Mouse (Mus musculus): Measurements from ENCODE around the gene Fbxo7. TPM values are rescaled to one million over a fixed set of nuclear protein-coding genes. Genes with fewer than 3 reads are reported as not detected.
"Not testable (repeated sequence)": the region's sequence is repeated elsewhere in the genome, so short reads cannot be mapped to it uniquely, and the experiment has no call there.

Fbxo7 gene
- polyA plus RNA-seq, 1 experiment from 2014 or later, result 13.3 TPM

DNA sequence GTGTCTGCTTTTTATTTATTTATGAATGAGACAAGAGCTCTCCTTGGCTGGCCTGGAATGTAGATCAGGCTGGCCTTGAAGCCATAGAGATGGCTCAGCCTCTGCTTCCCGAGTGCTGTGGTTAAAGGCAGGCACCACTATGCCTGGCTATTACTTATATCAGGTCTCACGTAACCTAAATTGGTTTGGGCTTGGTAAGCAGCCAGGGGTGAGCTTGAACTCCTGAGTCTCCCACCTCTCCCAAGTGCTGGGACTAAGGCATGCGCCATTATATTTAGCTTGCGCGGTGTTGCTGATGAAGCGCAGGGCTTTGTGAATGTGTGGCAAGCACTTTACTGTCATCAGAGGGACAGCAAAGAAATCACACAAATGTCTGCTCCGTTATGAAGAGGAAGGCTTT is 4.0 kb upstream of the Fbxo7 start:
- Histone ChIP-seq H3K9me3 (replicated peaks) (no peaks in the 10 kb centered on the region), H3K4me1 (peaks cover 4% of the 10 kb centered on the region; the same call in 1 of the 2 replicates), H3K9ac (no peak overlapping the region), H3K4me2 (no peak overlapping the region), H3K27ac (no peak overlapping the region), H3K36me3 (ENCODE audit: poor library complexity, severe bottlenecking) (no peaks in the 10 kb centered on the region), H3K27me3 (no peaks in the 10 kb centered on the region), H3K4me3 (no peak overlapping the region)
- ATAC-seq, result no peak
- WGBS, result 91% methylated on average over 7 of the region's 7 CpGs

DNA sequence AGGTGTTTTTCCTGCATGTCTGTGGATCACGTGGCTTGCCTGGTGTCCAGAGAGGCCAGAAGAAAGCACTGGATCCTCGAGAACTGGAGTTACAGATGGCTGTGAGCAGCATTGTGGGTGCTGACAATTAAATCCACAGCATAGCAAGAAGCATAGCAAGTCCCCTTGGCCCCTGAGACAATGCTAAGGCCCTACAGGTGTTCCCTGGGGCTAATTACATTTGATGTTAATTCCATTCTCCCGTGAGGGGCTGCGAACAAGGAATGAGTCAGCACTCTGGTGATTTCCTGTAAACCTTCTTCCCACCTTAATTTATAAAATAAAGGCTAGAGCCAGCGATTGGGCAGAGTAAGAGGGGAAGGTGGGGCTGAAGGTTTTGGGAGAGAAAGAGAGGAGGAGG is 3.0 kb upstream of the Fbxo7 start:
- Histone ChIP-seq H3K9ac (no peak overlapping the region), H3K4me3 (no peak overlapping the region), H3K4me2 (no peak overlapping the region), H3K4me1 (peaks cover 6% of the 10 kb centered on the region; the same call in 1 of the 2 replicates), H3K9me3 (replicated peaks) (no peaks in the 10 kb centered on the region), H3K36me3 (ENCODE audit: poor library complexity, severe bottlenecking) (no peaks in the 10 kb centered on the region), H3K27ac (no peak overlapping the region), H3K27me3 (no peaks in the 10 kb centered on the region)
- 33% methylated on average over 5 of the region's 5 CpGs for WGBS
- ATAC-seq, result no peak

DNA sequence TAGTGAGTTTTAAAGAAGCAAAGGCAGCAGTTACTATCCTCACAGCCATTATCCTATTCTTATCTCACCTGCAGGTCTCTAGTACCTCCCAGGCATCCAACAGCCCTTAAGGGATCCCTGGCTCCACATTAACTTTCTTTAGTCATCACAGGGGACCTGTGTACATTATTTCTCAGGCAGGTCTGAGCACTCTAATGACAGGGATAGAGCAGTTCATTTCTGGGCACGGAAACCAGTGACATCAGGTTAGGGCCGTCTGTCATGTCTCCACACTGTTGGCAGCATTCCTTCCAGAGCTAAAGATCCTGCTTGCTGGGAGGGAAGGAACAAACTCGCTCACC is 394 bp upstream of the Fbxo7 start:
- Histone ChIP-seq H3K4me1 (peaks cover 6% of the 10 kb centered on the region; the same call in 1 of the 2 replicates), H3K9ac (peak overlapping the region; percentile 82; the same call in 1 of the 2 replicates), H3K27me3 (no peaks in the 10 kb centered on the region), H3K4me2 (peak overlapping the region; percentile 71), H3K36me3 (ENCODE audit: poor library complexity, severe bottlenecking) (no peaks in the 10 kb centered on the region), H3K27ac (no peak overlapping the region), H3K4me3 (peak overlapping the region; percentile 76), H3K9me3 (replicated peaks) (no peaks in the 10 kb centered on the region)
- 0% methylated on average over 3 of the region's 3 CpGs for WGBS
- ATAC-seq, result no peak

DNA sequence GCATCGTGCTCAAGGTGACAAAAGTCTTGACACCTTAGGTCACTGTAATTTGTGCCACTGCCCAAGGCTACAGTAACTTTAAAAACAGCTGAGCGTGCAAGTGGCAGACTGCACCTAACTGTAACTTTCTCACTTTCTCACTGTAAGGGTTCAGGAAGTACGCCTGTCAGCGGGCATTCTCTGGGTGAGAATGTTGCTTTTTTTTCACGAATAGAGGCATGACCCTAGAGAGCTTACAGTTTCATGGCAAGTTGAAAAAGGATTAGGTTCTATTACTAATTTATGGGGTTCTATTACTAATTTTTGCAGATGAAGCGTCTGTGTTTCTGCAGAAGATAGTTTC is 673 bp downstream of the Fbxo7 start:
- no peaks in the 10 kb centered on the region for H3K27me3 ChIP-seq
- 0 out of 2 replicates have a peak, but pooled peaks have one; percentile 6 for ATAC-seq

DNA sequence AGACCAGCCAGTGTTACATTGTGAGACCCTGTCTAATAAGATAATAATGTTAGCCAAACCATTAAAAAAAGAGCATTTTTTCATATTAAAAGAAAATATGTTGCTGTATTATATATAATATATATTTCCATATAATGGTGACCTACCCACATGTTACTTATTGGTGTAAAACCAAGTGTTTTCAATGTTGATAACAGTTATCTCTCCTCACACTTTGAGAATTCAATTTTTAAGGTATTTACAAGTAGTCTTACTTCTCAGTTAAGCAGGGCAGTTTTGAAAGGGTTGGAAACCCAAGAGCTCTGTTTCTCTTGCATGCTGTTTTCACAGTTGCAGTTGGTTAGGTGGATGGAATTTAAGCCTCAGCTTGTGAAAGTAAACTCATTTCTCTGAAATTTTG is 1.4 kb downstream of the Fbxo7 start:
- no peaks in the 10 kb centered on the region for H3K36me3 ChIP-seq (ENCODE audit: poor library complexity, severe bottlenecking)
- no peaks in the 10 kb centered on the region for H3K27me3 ChIP-seq
- no peak overlapping the region for H3K9ac ChIP-seq
- no peak overlapping the region for H3K4me2 ChIP-seq
- no peaks in the 10 kb centered on the region for H3K9me3 ChIP-seq (replicated peaks)
- no peak overlapping the region for H3K27ac ChIP-seq
- H3K4me3 ChIP-seq, result no peak overlapping the region
- ATAC-seq, result no peak
- H3K4me1 ChIP-seq, result peaks cover 6% of the 10 kb centered on the region; the same call in 1 of the 2 replicates

More for the DNA sequence above, 673 bp downstream of the Fbxo7 start:
- no peaks in the 10 kb centered on the region for H3K9me3 ChIP-seq (replicated peaks)
- H3K4me1 ChIP-seq, result peaks cover 6% of the 10 kb centered on the region; the same call in 1 of the 2 replicates
- peak overlapping the region; percentile 82 for H3K9ac ChIP-seq
- peak overlapping the region; percentile 71 for H3K4me2 ChIP-seq
- H3K36me3 ChIP-seq (ENCODE audit: poor library complexity, severe bottlenecking), result no peaks in the 10 kb centered on the region
- WGBS, result 5% methylated on average over 6 of the region's 6 CpGs
- peak overlapping the region; percentile 76 for H3K4me3 ChIP-seq
- H3K27ac ChIP-seq, result no peak overlapping the region

DNA sequence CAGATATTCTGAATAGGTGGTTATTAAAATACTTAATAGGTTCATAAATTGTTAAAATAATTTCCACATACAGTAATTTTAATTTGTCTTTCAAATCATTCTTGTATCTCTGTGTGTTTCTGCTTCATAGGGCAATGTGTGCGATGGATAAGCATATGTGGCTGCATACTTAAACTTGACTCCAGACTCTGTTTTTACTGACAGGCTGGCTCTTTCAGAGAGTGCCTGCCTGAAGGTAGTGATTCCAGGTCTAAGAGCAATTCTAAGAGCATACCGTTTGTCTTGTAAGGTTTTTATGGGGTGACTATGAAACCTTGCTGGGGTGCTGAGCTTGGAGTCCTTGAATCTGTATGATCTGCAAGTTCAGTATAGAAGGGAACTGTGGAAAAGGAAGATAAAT is 4.1 kb downstream of the Fbxo7 start:
- Histone ChIP-seq H3K4me3 (no peak overlapping the region), H3K27ac (no peak overlapping the region), H3K9me3 (replicated peaks) (no peaks in the 10 kb centered on the region), H3K4me2 (no peak overlapping the region), H3K36me3 (ENCODE audit: poor library complexity, severe bottlenecking) (peaks cover 7% of the 10 kb centered on the region; the same call in 1 of the 2 replicates), H3K9ac (no peak overlapping the region), H3K27me3 (no peaks in the 10 kb centered on the region), H3K4me1 (peaks cover 6% of the 10 kb centered on the region; the same call in 1 of the 2 replicates)
- WGBS, result 88% methylated on average over 2 of the region's 2 CpGs
- no peak for ATAC-seq

DNA sequence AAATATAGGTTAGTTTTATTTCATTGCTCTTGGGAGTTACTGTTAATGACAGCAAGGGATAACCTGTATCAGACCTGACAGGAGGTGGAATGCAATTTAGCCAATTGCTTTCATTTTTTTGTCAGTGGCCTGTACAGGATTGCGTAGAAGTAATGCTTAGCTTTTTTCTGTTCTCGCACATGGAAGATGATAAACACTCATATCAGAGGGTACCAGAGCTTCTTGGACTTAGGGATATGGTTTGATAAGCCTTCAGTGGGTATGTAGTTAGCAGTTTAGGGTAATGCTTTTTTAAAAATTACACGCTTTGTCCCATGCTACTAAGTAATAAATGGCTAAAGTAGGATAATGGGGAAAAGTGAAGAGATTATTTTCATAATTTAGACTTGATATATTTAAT is 4.6 kb downstream of the Fbxo7 start:
- no peak overlapping the region for H3K4me3 ChIP-seq
- no peaks in the 10 kb centered on the region for H3K27me3 ChIP-seq
- peaks cover 6% of the 10 kb centered on the region; the same call in 1 of the 2 replicates for H3K4me1 ChIP-seq
- H3K9me3 ChIP-seq (replicated peaks), result no peaks in the 10 kb centered on the region
- H3K4me2 ChIP-seq, result no peak overlapping the region
- 95% methylated on average over 3 of the region's 3 CpGs for WGBS
- H3K36me3 ChIP-seq (ENCODE audit: poor library complexity, severe bottlenecking), result peaks cover 7% of the 10 kb centered on the region; the same call in 1 of the 2 replicates
- no peak overlapping the region for H3K27ac ChIP-seq
- no peak for ATAC-seq
- H3K9ac ChIP-seq, result no peak overlapping the region

DNA sequence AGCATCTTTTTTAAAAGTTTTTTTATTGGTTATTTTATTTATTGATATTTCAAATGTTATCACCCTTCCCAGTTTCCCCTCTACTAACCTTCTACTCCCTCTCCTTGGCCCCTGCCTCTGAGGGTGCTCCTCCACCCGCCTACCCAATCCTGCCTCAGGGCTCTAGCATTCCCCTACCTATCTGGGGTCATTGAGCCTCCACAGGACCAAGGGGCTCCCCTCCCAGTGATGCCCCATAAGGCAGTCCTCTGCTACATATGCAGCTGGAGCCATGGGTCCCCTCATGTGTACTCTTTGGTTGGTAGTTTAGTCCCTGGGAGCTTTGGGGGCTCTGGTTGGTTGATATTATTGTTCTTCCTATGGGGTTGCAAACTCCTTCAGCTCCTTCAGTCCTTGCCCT is 5.0 kb downstream of the Fbxo7 start:
- ATAC-seq, H3K4me2 ChIP-seq: not testable (repeated sequence)
- 93% methylated on average over 1 of the region's 1 CpGs for WGBS

DNA sequence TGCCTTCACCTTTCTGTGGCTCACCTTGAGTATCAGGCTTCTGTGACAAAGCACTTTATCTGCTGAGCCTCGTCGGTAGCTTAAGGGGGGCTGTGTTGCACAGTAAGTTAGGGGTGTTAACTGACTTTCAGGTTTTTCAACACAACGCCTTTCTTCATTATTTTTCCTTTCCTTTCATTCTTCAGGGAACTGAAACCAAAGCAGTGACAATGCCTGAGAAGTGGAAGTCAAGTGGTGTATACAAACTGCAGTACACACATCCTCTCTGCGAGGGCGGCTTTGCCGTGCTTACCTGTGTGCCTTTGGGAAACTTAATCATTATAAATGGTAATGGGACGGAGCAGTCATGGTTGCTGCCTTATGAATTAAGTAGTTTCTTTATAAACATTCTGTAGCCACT is 9.0 kb downstream of the Fbxo7 start:
- no peak overlapping the region for H3K27ac ChIP-seq
- no peak overlapping the region for H3K4me2 ChIP-seq
- WGBS, result 92% methylated on average over 7 of the region's 7 CpGs
- H3K4me1 ChIP-seq, result no peaks in the 10 kb centered on the region
- peaks cover 10% of the 10 kb centered on the region; the same call in 1 of the 2 replicates for H3K36me3 ChIP-seq (ENCODE audit: poor library complexity, severe bottlenecking)
- H3K4me3 ChIP-seq, result no peak overlapping the region
- H3K27me3 ChIP-seq, result no peaks in the 10 kb centered on the region
- H3K9ac ChIP-seq, result no peak overlapping the region
- no peak for ATAC-seq
- H3K9me3 ChIP-seq (replicated peaks), result no peaks in the 10 kb centered on the region

More for the DNA sequence above, 5.0 kb downstream of the Fbxo7 start:
- H3K27ac ChIP-seq; H3K27me3 ChIP-seq; H3K4me3 ChIP-seq; H3K9me3 ChIP-seq (replicated peaks); H3K9ac ChIP-seq; H3K36me3 ChIP-seq (ENCODE audit: poor library complexity, severe bottlenecking); H3K4me1 ChIP-seq: not testable (repeated sequence)

DNA sequence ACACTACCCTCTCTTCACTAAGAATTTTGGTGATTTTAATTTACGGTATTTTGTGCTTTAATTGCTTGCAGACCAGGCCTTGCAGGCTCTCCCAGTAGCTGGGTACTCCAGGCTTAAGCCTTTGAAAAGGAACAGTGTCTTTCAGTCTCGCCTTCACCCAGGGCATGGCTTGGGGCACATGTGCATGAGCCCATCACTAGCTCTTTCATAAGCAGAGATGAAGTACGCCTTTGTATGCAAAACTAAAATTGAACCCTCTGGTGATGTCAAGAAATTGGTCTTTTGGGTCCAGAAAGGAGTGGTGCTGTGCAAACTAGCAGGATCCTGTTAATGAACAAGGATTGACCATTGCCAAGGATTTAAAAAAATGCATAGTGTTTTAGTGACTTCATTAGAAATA is 10.7 kb downstream of the Fbxo7 start:
- peaks cover 10% of the 10 kb centered on the region; the same call in 1 of the 2 replicates for H3K36me3 ChIP-seq (ENCODE audit: poor library complexity, severe bottlenecking)
- H3K9me3 ChIP-seq (replicated peaks), result no peaks in the 10 kb centered on the region
- no peaks in the 10 kb centered on the region for H3K27me3 ChIP-seq
- no peak for ATAC-seq
- no peak overlapping the region for H3K27ac ChIP-seq
- no peaks in the 10 kb centered on the region for H3K4me1 ChIP-seq
- H3K4me3 ChIP-seq, result no peak overlapping the region
- H3K4me2 ChIP-seq, result no peak overlapping the region
- 80% methylated on average over 3 of the region's 3 CpGs for WGBS
- no peak overlapping the region for H3K9ac ChIP-seq

DNA sequence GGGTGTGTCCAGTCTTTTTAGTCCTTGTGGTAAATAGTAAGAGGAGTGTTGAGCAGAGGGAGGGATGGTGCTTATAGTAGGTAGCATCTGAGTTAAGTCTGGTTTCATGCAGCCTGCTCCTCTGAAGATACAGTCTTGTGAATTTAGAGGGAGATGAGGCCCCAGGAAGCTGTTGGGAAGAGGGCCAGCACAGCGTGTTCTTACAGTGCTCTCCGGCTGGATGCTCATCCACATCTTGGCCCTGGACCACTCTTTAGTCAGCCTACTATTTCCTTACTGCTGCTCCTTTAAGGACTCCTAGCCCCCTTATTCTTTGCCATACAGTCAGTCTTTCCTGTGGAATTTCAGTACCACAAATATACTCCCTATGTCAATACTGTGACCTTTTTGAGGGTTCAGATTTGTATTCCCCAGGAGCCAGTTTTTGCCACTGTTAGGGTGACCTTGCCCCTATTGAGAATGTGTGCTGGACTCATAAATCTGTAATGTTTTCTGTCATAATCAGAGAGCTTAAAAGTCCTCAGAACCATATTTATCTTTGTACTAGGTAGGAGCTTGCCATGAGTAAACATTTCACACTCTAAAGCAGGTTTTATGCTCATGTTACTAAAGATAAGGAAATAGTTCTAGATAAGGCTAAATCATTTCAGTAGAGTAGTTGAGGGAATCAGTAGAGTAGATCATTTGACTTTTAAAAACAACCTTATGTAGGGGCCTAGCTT is 12.4 kb downstream of the Fbxo7 start:
- H3K9me3 ChIP-seq (replicated peaks), result no peaks in the 10 kb centered on the region
- H3K27ac ChIP-seq, result no peak overlapping the region
- peaks cover 7% of the 10 kb centered on the region; the same call in 1 of the 2 replicates for H3K36me3 ChIP-seq (ENCODE audit: poor library complexity, severe bottlenecking)
- H3K4me1 ChIP-seq, result no peaks in the 10 kb centered on the region
- no peak overlapping the region for H3K4me2 ChIP-seq
- ATAC-seq, result no peak
- no peak overlapping the region for H3K9ac ChIP-seq
- H3K4me3 ChIP-seq, result no peak overlapping the region
- no peaks in the 10 kb centered on the region for H3K27me3 ChIP-seq
- WGBS, result 91% methylated on average over 2 of the region's 2 CpGs

DNA sequence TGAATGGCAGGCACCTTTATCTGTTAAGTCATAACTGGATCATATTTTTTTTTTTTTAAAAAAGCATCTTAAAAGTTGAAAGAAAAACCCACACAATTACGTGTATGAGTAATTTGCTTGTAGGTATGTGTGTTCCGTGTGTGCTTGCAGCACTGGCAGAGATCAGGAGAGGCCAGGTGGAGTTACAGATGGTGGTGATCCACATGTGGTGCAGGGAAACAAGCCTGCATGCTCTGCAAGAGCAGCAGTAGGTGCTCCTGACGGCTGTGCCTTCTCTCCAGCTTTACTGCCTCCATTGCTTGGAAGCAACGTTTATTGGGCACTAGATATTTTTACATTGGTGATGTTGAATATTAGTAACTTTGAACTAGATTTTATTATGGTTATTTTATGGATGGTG is 21.9 kb downstream of the Fbxo7 start:
- WGBS, result 84% methylated on average over 4 of the region's 4 CpGs
- Histone ChIP-seq H3K27ac (no peak overlapping the region), H3K36me3 (ENCODE audit: poor library complexity, severe bottlenecking) (peaks cover 13% of the 10 kb centered on the region; the same call in 1 of the 2 replicates), H3K27me3 (no peaks in the 10 kb centered on the region), H3K4me3 (no peak overlapping the region), H3K4me1 (no peaks in the 10 kb centered on the region), H3K9ac (no peak overlapping the region), H3K4me2 (no peak overlapping the region), H3K9me3 (replicated peaks) (no peaks in the 10 kb centered on the region)
- no peak for ATAC-seq

DNA sequence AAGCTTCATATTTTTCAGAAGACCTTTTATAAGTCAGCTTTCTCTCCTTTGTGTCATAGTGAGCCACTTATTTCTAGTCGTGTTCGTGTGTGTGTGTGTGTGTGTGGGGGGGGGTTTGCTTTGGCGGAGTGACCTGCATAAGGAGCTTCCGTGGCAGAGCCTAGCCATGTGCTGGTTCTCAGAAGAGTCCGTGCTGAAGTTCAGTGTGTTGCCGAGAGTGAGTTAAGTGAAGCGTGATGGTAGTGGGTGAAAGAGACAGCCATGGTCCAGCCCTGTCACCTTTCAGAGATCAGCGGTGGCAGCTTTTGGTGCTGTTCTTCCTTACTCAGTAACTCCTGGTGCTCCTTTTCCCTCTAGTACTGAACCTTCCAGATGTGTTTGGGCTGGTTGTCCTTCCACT is 22.3 kb downstream of the Fbxo7 start:
- H3K9me3 ChIP-seq (replicated peaks), result no peaks in the 10 kb centered on the region
- ATAC-seq, result no peak
- no peak overlapping the region for H3K27ac ChIP-seq
- H3K36me3 ChIP-seq (ENCODE audit: poor library complexity, severe bottlenecking), result peaks cover 16% of the 10 kb centered on the region; the same call in 1 of the 2 replicates
- H3K27me3 ChIP-seq, result no peaks in the 10 kb centered on the region
- H3K9ac ChIP-seq, result no peak overlapping the region
- H3K4me1 ChIP-seq, result no peaks in the 10 kb centered on the region
- H3K4me2 ChIP-seq, result no peak overlapping the region
- H3K4me3 ChIP-seq, result no peak overlapping the region
- WGBS, result 83% methylated on average over 8 of the region's 8 CpGs
